Mouse (Mus musculus) C2C12 (cell line): ENCODE measurements around the gene Gmds. TPM values are rescaled to one million over a fixed set of nuclear protein-coding genes. Genes with fewer than 3 reads are reported as not detected.

ENCODE experiments used
- H3K27me3 ChIP-seq: one replicate; pipeline ENCODE4 v1.6.1; 2011; ENCODE audit not compliant: control insufficient read depth, insufficient read depth, insufficient read length
- H3K36me3 ChIP-seq: one replicate; pipeline ENCODE4 v1.6.1; 2011; ENCODE audit not compliant: control insufficient read depth, insufficient read depth
- H3K4me3 ChIP-seq: one replicate; pipeline ENCODE4 v1.5.1; 2011; ENCODE audit warnings: mild to moderate bottlenecking, control low read depth; ENCODE audit not compliant: poor library complexity, insufficient read depth, severe bottlenecking
- H3K79me2 ChIP-seq: one replicate; pipeline ENCODE4 v1.6.1; 2011; ENCODE audit not compliant: control insufficient read depth, insufficient read depth
- H3K79me3 ChIP-seq: one replicate; pipeline ENCODE4 v1.6.1; 2011; ENCODE audit warnings: low read depth, control low read depth
- H3ac ChIP-seq: one replicate; pipeline ENCODE3; 2011; ENCODE audit warnings: low read depth; ENCODE audit not compliant: control insufficient read depth, insufficient read length
- CEBPB ChIP-seq: IDR thresholded peaks from one replicate; pipeline ENCODE4 v1.6.1; 2011; ENCODE audit warnings: low read depth, mild to moderate bottlenecking, control low read depth, moderate library complexity
- CTCF ChIP-seq: IDR thresholded peaks from one replicate; pipeline ENCODE4 v1.5.1; 2011; ENCODE audit not compliant: control insufficient read depth, insufficient read depth, insufficient read length
- FOSL1 ChIP-seq: IDR thresholded peaks from one replicate; pipeline ENCODE4 v1.8.0; 2011; ENCODE audit warnings: mild to moderate bottlenecking, low read length; ENCODE audit not compliant: poor library complexity, insufficient read depth, severe bottlenecking
- MAX ChIP-seq: IDR thresholded peaks from one replicate; pipeline ENCODE4 v1.6.1; 2011; ENCODE audit warnings: mild to moderate bottlenecking, control low read depth
- MYOD1 ChIP-seq: IDR thresholded peaks from one replicate; pipeline ENCODE4 v1.6.1; 2011; ENCODE audit warnings: low read depth; ENCODE audit not compliant: control insufficient read depth, insufficient read length
- MYOG ChIP-seq: IDR thresholded peaks from one replicate; pipeline ENCODE4 v1.6.1; 2011; ENCODE audit not compliant: control insufficient read depth, insufficient read length; ENCODE audit errors: extremely low read depth
- USF1 ChIP-seq: IDR thresholded peaks from one replicate; pipeline ENCODE4 v1.6.1; 2011; ENCODE audit warnings: low read depth, mild to moderate bottlenecking, control low read depth, moderate library complexity
- polyA plus RNA-seq: library from polyadenylated mRNA; unstranded; fragments of >200 nt; fragmentation: generic; extraction: Trizol; gene quantifications from one replicate; pipeline ENCODE4 v1.2.1, GENCODE M21; 2012; ENCODE audit warnings: missing spikeins

The Gmds gene
- polyA plus RNA-seq, 1 experiment: 21.1 TPM

DNA sequence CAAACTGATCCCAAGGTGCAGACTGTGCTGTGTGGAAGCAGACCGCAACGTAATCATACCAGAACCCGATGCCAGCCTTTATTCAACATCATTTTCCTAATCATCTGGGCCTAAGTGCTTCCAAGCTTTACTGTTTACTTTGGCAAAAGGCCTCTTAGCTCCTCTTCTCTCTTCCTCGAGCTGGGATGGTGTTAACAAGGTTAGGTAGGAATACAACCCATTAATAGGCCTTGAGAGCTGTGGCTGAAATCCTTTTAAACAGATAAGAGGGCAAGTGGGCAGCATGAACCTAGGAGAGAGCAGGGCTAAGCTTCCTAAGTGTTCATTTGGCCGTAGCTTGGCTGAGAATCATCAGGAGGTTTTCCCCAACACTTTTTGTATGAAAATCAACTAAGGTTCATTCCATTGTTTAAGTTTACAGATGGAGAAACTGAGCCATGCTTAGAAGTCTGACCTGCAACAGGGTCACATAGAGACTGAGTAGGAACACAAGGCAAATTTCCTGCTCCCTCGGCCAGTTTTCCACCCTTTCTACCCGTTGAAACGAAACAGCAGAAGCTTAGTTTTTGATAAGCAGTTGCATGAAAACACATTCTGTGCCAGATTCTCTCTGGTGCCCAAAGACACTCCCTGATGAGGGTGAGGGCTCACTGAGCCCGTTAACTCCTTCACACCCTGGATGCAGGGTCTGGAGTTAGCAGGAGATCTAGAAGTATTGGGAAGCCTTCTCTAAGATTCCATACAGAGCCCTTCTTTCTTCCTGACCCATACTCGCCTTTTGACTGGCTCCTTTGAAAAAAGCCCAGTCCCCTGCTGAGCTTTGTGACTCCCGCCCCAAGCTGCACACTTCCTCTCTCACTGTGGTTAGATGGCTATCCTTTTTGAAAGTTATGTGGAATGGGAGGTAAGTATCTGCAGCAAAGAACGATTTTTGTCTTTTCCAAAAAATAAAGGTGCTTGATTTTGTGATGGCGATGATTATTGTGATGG, 379.9 kb downstream of the Gmds start:
- TF ChIP-seq MAX (no peak), USF1 (no peak), MYOD1 (no peak), FOSL1 (no peak), CEBPB (no peak), CTCF (no peak), MYOG (no peak)
- H3K79me2 ChIP-seq: no peaks in the 10 kb centered on the region
- no peaks in the 10 kb centered on the region for H3K79me3 ChIP-seq
- H3ac ChIP-seq: no peak overlapping the region
- no peaks in the 10 kb centered on the region for H3K27me3 ChIP-seq
- no peak overlapping the region for H3K4me3 ChIP-seq
- no peaks in the 10 kb centered on the region for H3K36me3 ChIP-seq

DNA sequence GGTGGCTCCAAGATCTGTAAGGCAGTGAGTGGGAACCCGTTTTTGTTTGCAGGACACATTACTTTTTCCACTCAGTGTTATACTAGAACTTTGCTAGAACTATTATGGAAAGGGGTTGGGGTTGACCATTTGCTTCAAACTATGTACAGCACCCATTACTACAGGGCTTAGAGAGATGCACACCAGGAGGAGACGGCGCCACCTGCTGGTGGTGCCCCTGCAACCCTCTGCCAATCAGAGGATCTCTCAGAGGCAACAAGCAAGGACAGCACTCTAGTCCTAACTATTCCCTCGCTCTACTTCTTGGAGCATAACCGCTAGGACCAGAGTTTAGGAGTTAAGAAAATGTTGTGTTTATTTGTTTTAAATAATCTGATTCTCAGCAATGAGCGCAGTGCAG, 382.0 kb downstream of the Gmds start:
- Histone ChIP-seq H3K79me3 (no peaks in the 10 kb centered on the region), H3K79me2 (no peaks in the 10 kb centered on the region), H3K27me3 (no peaks in the 10 kb centered on the region), H3K36me3 (no peaks in the 10 kb centered on the region), H3ac (no peak overlapping the region), H3K4me3 (no peak overlapping the region)
- peak; percentile 56 for TF ChIP-seq CTCF
- TF ChIP-seq MYOG: no peak

DNA sequence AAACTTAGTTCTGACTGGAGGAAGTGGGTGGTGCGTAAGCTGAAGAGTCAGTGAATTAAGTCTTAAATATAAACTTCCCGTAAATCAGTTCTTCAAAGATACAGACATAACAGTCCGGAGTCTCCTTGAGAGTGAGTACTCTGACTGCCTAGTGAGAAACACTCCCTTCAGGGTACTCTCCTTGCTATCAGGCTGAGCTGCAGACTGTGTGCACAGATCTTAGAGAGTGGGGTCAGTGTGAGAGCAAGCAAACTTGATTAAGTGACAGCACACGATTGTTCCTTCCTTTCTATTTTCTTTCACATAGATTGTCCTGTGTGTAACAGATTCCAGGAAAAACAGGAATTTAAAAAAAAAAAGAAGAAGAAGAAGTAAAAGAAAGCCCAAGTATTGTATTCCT, 382.4 kb downstream of the Gmds start:
- Histone ChIP-seq H3K27me3 (no peaks in the 10 kb centered on the region), H3K4me3 (no peak overlapping the region), H3K36me3 (no peaks in the 10 kb centered on the region), H3ac (no peak overlapping the region), H3K79me3 (no peaks in the 10 kb centered on the region), H3K79me2 (no peaks in the 10 kb centered on the region)
- TF ChIP-seq MAX (no peak), FOSL1 (no peak), MYOG (no peak), USF1 (no peak), CTCF (no peak), MYOD1 (no peak), CEBPB (no peak)

DNA sequence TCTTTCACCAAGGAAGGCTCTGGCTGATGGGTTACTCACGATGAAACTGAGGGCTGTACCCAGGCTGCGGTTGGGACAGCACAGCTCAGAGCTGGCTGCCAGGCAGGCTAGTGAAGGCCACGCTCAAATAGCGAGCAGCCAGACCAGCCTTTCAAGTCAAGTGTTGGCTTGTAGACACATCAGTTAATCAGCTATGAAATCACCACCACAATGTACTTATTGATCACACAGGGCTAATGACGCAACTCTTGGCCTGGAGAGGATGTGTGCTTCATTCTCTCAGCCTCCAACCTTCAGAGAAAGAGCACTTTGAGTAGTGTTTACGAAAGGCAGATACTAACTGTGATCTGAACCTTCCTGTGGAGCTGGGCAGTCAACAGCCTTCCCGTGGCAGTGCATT, 383.4 kb downstream of the Gmds start:
- Histone ChIP-seq H3ac (no peak overlapping the region), H3K27me3 (no peaks in the 10 kb centered on the region), H3K4me3 (no peak overlapping the region), H3K36me3 (no peaks in the 10 kb centered on the region), H3K79me2 (no peaks in the 10 kb centered on the region), H3K79me3 (no peaks in the 10 kb centered on the region)
- TF ChIP-seq CTCF (no peak), MAX (no peak), USF1 (no peak), FOSL1 (no peak)

DNA sequence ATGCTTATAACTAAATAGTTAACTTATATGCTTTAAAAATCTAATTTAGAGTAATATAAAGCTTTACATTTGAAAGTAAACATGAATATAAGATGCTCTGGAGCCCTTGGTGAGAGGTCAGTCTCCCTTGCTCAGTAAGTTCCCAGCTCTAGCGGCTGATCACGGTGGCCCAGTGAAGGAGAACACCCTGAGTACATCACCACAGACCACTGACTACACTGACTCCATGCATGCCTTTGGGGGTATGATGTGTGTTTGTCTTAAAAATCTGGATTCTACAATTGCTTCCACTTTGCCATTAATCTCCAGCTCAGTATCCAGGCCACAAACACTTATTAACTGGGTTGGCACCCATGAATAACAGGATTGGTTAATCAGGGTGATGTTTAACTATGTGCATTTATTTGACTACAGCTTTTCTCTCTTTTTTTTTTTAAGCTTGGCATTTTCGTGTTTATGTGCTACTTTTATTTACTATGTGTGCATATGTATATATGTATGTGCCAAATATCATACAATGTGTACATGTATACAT, 393.8 kb downstream of the Gmds start:
- H3K36me3 ChIP-seq: no peaks in the 10 kb centered on the region
- H3K79me3 ChIP-seq: no peaks in the 10 kb centered on the region
- no peaks in the 10 kb centered on the region for H3K79me2 ChIP-seq
- H3ac ChIP-seq: no peak overlapping the region
- TF ChIP-seq USF1 (no peak), MYOG (no peak), FOSL1 (no peak), CEBPB (no peak), CTCF (no peak), MYOD1 (no peak), MAX (no peak)
- no peaks in the 10 kb centered on the region for H3K27me3 ChIP-seq
- no peak overlapping the region for H3K4me3 ChIP-seq
